ENCODE assay signal across 28 mouse cellular contexts in genomic region chr17:65450818-65451217, GRCm38 (mm10).
"Had no signal": no experiment of that assay in that cellular context is flagged by ENCODE, and none has a peak within 500 bp of the region (broad histone marks: within the 10 kb centered on the region; RNA-seq: fewer than 3 reads in every experiment).

No protein-coding gene starts in this region.

- ATAC-seq: forebrain, embryonic 13.5 days; forebrain, embryonic 14.5 days; forebrain, embryonic 15.5 days; forebrain, embryonic 16.5 days; forebrain, postnatal 0 days had no signal

- H3K9me3 ChIP-seq: embryonic facial prominence, embryonic 10.5 days; embryonic facial prominence, embryonic 12.5 days; embryonic facial prominence, embryonic 13.5 days; embryonic facial prominence, embryonic 15.5 days; forebrain, embryonic 10.5 days; forebrain, embryonic 12.5 days; forebrain, embryonic 13.5 days; forebrain, embryonic 15.5 days had no signal

- H3K4me2 ChIP-seq: embryonic facial prominence, embryonic 12.5 days; embryonic facial prominence, embryonic 13.5 days; embryonic facial prominence, embryonic 15.5 days; forebrain, embryonic 12.5 days; forebrain, embryonic 13.5 days; forebrain, embryonic 15.5 days had no signal

- H3K27me3 ChIP-seq: embryonic facial prominence, embryonic 12.5 days; embryonic facial prominence, embryonic 13.5 days; embryonic facial prominence, embryonic 15.5 days; forebrain, embryonic 12.5 days; forebrain, embryonic 13.5 days; forebrain, embryonic 15.5 days had no signal

- H3K27ac ChIP-seq: embryonic facial prominence, embryonic 10.5 days; embryonic facial prominence, embryonic 12.5 days; embryonic facial prominence, embryonic 13.5 days; embryonic facial prominence, embryonic 15.5 days; forebrain, embryonic 10.5 days; forebrain, embryonic 12.5 days; forebrain, embryonic 13.5 days; forebrain, embryonic 15.5 days; gastrocnemius, adult 2 months; heart, adult 2 months had no signal

- H3K4me1 ChIP-seq: embryonic facial prominence, embryonic 10.5 days; embryonic facial prominence, embryonic 12.5 days; embryonic facial prominence, embryonic 13.5 days; embryonic facial prominence, embryonic 15.5 days; forebrain, embryonic 10.5 days; forebrain, embryonic 12.5 days; forebrain, embryonic 13.5 days; forebrain, embryonic 15.5 days had no signal

- H3K4me3 ChIP-seq: embryonic facial prominence, embryonic 10.5 days; embryonic facial prominence, embryonic 12.5 days; embryonic facial prominence, embryonic 13.5 days; embryonic facial prominence, embryonic 15.5 days; erythroblast, embryonic 14.5 days; forebrain, embryonic 10.5 days; forebrain, embryonic 12.5 days; forebrain, embryonic 13.5 days; forebrain, embryonic 15.5 days; gastrocnemius, adult 2 months; heart, adult 2 months had no signal

- H3K9ac ChIP-seq: embryonic facial prominence, embryonic 12.5 days; embryonic facial prominence, embryonic 13.5 days; embryonic facial prominence, embryonic 15.5 days; forebrain, embryonic 12.5 days; forebrain, embryonic 13.5 days; forebrain, embryonic 15.5 days; forebrain, postnatal 0 days had no signal

- H3K36me3 ChIP-seq: embryonic facial prominence, embryonic 10.5 days; embryonic facial prominence, embryonic 12.5 days; embryonic facial prominence, embryonic 13.5 days; embryonic facial prominence, embryonic 15.5 days; forebrain, embryonic 10.5 days; forebrain, embryonic 12.5 days; forebrain, embryonic 15.5 days had no signal

- DNase-seq: cerebellum, adult 2 months; cerebellum, adult 8-10 months; cerebellum, adult 9-10 months; cerebellum, adult 9-11 months; cerebellum, postnatal 10 days; cerebellum, postnatal 14 days; cerebellum, postnatal 25 days; cerebellum, postnatal 36 days; embryo, embryonic 11 days; forebrain, postnatal 0 days; gastrocnemius, adult 2 months; gastrocnemius, postnatal 10 days; gastrocnemius, postnatal 14 days; gastrocnemius, postnatal 25 days; gastrocnemius, postnatal 36 days; heart, adult 18-20 months; heart, adult 2 months had no signal
